In the genomic region with DNA sequence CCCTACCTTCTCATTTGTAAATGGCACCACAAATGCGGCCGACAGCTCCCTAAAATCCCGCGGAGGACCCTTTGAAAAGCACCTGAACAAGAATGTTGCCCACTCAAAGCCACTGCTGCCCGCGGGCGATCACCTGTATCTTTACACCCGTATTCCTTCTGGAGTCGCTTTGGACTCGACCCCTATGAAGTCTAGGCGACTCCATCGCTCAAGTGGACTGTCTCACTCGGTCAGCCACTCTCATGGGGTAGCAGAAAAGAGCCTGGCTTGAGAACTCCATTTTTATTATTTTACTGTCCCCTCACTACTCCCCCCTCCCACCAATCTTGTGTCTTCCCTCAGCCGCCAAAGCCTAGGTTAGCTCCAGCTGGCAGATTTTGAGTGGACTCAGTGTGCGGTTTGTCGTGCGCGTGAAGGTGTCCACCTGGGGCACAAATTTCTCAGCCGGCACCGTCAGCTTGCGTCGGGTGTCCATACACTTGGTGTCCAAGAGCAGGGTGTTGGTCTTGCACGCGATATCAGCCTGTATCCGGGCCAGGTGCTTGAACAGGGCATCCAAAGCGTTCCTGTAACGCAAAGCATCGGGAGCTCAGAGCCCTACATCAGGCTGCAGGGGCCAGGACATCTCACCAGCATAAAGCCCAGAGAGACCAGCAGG, we compare ENCODE assay signal across 8 mouse cellular contexts. TPM values are rescaled to one million over a fixed set of nuclear protein-coding genes. Genes with fewer than 3 reads are reported as not detected.
DNase-seq lines count a peak whose midpoint lies in the region; ATAC-seq and TF ChIP-seq lines count a peak whose summit lies in the region.

No protein-coding gene starts in this region.

- TF ChIP-seq RAD21 in CH12.LX (IDR thresholded peaks at IDR 0.05; ENCODE audit: low read depth, low read length) = no peak

- no peak for TF ChIP-seq EP300 in heart, adult 2 months (IDR thresholded peaks at IDR 0.05; ENCODE audit: insufficient read depth, low read depth, low read length)
- TF ChIP-seq EP300 in CH12.LX (IDR thresholded peaks at IDR 0.05; ENCODE audit: low read length) = no peak

- 0 out of 2 replicates have a peak overlapping the region, but pooled peaks have one; percentile 45 for H3K9ac ChIP-seq in heart, adult 2 months (ENCODE audit: low read depth, low read length)
- H3K9ac ChIP-seq in CH12.LX (ENCODE audit: insufficient read depth, low read depth) = no peak overlapping the region
- no peak overlapping the region for H3K9ac ChIP-seq in forebrain, embryonic 15.5 days (replicated peaks)
- peak overlapping the region; percentile 73 for H3K9ac ChIP-seq in liver, embryonic 15.5 days

- no peaks in the 10 kb centered on the region for H3K4me1 ChIP-seq in heart, adult 2 months (ENCODE audit: control insufficient read depth, insufficient read depth, low read length)
- peaks cover 4 to 17% of the 10 kb centered on the region in 2 experiments; a peak in 3 of 4 replicates for H3K4me1 ChIP-seq in CH12.LX (ENCODE audit: control insufficient read depth in 1 of 2, insufficient read depth in 2 of 2)
- H3K4me1 ChIP-seq in forebrain, embryonic 15.5 days = peaks cover 33% of the 10 kb centered on the region
- peaks cover 28% of the 10 kb centered on the region for H3K4me1 ChIP-seq in liver, embryonic 15.5 days (replicated peaks)

- TF ChIP-seq POLR2A in heart, adult 2 months (IDR thresholded peaks at IDR 0.05; ENCODE audit: insufficient read depth, low read depth, low read length) = no peak
- no peak for TF ChIP-seq POLR2A in CH12.LX (IDR thresholded peaks at IDR 0.05; ENCODE audit: low read depth, low read length)

- peak overlapping the region; percentile 81 for H3K27ac ChIP-seq in heart, adult 2 months
- no peak overlapping the region for H3K27ac ChIP-seq in CH12.LX (ENCODE audit: insufficient read depth, low read depth)
- H3K27ac ChIP-seq in forebrain, embryonic 15.5 days (replicated peaks) = peak overlapping the region; percentile 81; the same call in 1 of the 2 replicates
- H3K27ac ChIP-seq in liver, embryonic 15.5 days (replicated peaks) = 0 out of 2 replicates have a peak overlapping the region, but pooled peaks have one; percentile 48

- no peaks in the 10 kb centered on the region for H3K27me3 ChIP-seq in heart, adult 2 months (ENCODE audit: control insufficient read depth, insufficient read depth, low read length)
- H3K27me3 ChIP-seq in CH12.LX (replicated peaks) = no peaks in the 10 kb centered on the region
- no peaks in the 10 kb centered on the region for H3K27me3 ChIP-seq in forebrain, embryonic 15.5 days
- peaks cover 18% of the 10 kb centered on the region for H3K27me3 ChIP-seq in liver, embryonic 15.5 days

- dilution Hi-C loops in CH12.LX (cut with MboI; ENCODE audit: extremely low pct_ligation_motif_present, extremely low pct_unique_long_range_greater_than_20kb, low sequenced_read_pairs) = no loop called here

- DNase-seq in heart, adult 2 months = no peak
- DNase-seq in heart, postnatal 10 days = no peak
- no peak for DNase-seq in CH12.LX (ENCODE audit: extremely low read depth)
- DNase-seq in adrenal gland, postnatal 14 days = no peak
- no peak for DNase-seq in right cerebral cortex, adult 18-20 months
- no peak for DNase-seq in frontal cortex, postnatal 14 days (ENCODE audit: low spot score in 2 of 2)

- WGBS in heart, adult 2 months = 58% methylated on average over 28 of the region's 28 CpGs
- 55% methylated on average over 28 of the region's 28 CpGs for WGBS in forebrain, embryonic 15.5 days
- WGBS in liver, embryonic 15.5 days (ENCODE audit: insufficient replicate concordance) = 54% methylated on average over 28 of the region's 28 CpGs

- H3K79me2 ChIP-seq in heart, adult 2 months (replicated peaks; ENCODE audit: control insufficient read depth, insufficient read depth, low read length) = no peaks in the 10 kb centered on the region; the same call in 1 of the 2 replicates
- H3K79me2 ChIP-seq in CH12.LX (replicated peaks; ENCODE audit: control insufficient read depth, extremely low read depth, insufficient read depth, poor library complexity, severe bottlenecking) = peaks cover 14% of the 10 kb centered on the region

- peak overlapping the region; percentile 91 for H3K4me3 ChIP-seq in heart, adult 2 months
- peak overlapping the region in 1 of 3 experiments; percentile 94 for H3K4me3 ChIP-seq in CH12.LX (replicated peaks in 1 of 3; ENCODE audit: low read depth in 2 of 3, low read length in 2 of 3, poor library complexity in 1 of 3)
- H3K4me3 ChIP-seq in forebrain, embryonic 15.5 days = peak overlapping the region; percentile 81
- H3K4me3 ChIP-seq in liver, embryonic 15.5 days (replicated peaks) = peak overlapping the region; percentile 86

- intact Hi-C loops in heart, adult 2 months (cut with DNase I) = loop anchor here (5.0 kb wide), 1 partner anchor 105 kb away; the partner anchor contains the start of gene Ago3
- intact Hi-C loops in heart, postnatal 10 days (cut with DNase I) = loop anchor here (5.0 kb wide), 1 partner anchor 105 kb away; the partner anchor contains the start of gene Ago3

- H3K36me3 ChIP-seq in heart, adult 2 months (ENCODE audit: control insufficient read depth, insufficient read depth, low read length) = no peaks in the 10 kb centered on the region
- H3K36me3 ChIP-seq in CH12.LX (replicated peaks in 1 of 2; ENCODE audit: control insufficient read depth in 1 of 2, insufficient read depth in 1 of 2, low read length in 1 of 2) = peaks cover 15 to 36% of the 10 kb centered on the region in 2 experiments
- peaks cover 12% of the 10 kb centered on the region for H3K36me3 ChIP-seq in forebrain, embryonic 15.5 days
- peaks cover 14% of the 10 kb centered on the region for H3K36me3 ChIP-seq in liver, embryonic 15.5 days (replicated peaks)

- no peaks in the 10 kb centered on the region for H3K9me3 ChIP-seq in CH12.LX (replicated peaks; ENCODE audit: low read length)
- no peaks in the 10 kb centered on the region for H3K9me3 ChIP-seq in forebrain, embryonic 15.5 days
- no peaks in the 10 kb centered on the region for H3K9me3 ChIP-seq in liver, embryonic 15.5 days (replicated peaks)

- in situ Hi-C loops in CH12.LX (cut with MboI; ENCODE audit: low pct_ligation_motif_present, low pct_unique_long_range_greater_than_20kb, low sequenced_read_pairs) = no loop called here

- ATAC-seq in forebrain, embryonic 15.5 days (replicated peaks) = peak; percentile 12
- no peak for ATAC-seq in liver, embryonic 15.5 days (ENCODE audit: insufficient read depth)

- H3K4me2 ChIP-seq in CH12.LX (ENCODE audit: insufficient read depth, low read depth, poor library complexity, severe bottlenecking) = peak overlapping the region; percentile 17; the same call in 1 of the 2 replicates
- H3K4me2 ChIP-seq in forebrain, embryonic 15.5 days (replicated peaks) = peak overlapping the region; percentile 43
- H3K4me2 ChIP-seq in liver, embryonic 15.5 days = peak overlapping the region; percentile 86

- no peak; the same call in 1 of the 2 replicates for TF ChIP-seq CTCF in heart, adult 2 months (IDR thresholded peaks at IDR 0.05)
- TF ChIP-seq CTCF in CH12.LX (conservative IDR thresholded peaks at IDR 0.05 in 1 of 2, IDR thresholded peaks at IDR 0.05 in 1 of 2; ENCODE audit: low read depth in 2 of 2, low read length in 2 of 2) = no peak

TF ChIP-seq in CH12.LX, 34 proteins besides CTCF, POLR2A, EP300 and RAD21 (continues in another document):
- TF ChIP-seq MAX (IDR thresholded peaks at IDR 0.05; ENCODE audit: low read length) = no peak
- TF ChIP-seq NRF1 (IDR thresholded peaks at IDR 0.05; ENCODE audit: low read depth, low read length) = no peak
- no peak for TF ChIP-seq KAT2A (IDR thresholded peaks at IDR 0.05; ENCODE audit: insufficient replicate concordance, low read length)
- no peak for TF ChIP-seq ZC3H11A (IDR thresholded peaks at IDR 0.05; ENCODE audit: low read depth, low read length)
- no peak for TF ChIP-seq ELF1 (IDR thresholded peaks at IDR 0.05; ENCODE audit: low read depth, low read length)

RNA-seq across cellular contexts. Expression of gene Adprhl2, which starts 0.5 kb away (rescaled TPM):
- total RNA-seq in heart, adult 2 months (2021) = 10 to 100 TPM; 12.9 to 13.0 TPM
- polyA plus RNA-seq in heart, adult 2 months (2012; rRNA removed) = 14.7 and 16.0 TPM in 2 replicates
- 10 to 100 TPM; 17.0 to 18.9 TPM for total RNA-seq in heart, postnatal 10 days (2021)
- total RNA-seq in CH12.LX (2012; rRNA removed) = 68.5 and 74.0 TPM in 2 replicates
- 57.3 and 59.7 TPM in 2 replicates for total RNA-seq in CH12.LX (2014; rRNA removed)
- polyA plus RNA-seq in CH12.LX (2012; ENCODE audit: insufficient read length, low read depth) = 52.0 and 62.4 TPM in 2 replicates
- 81.9 and 85.3 TPM in 2 replicates for polyA plus RNA-seq in forebrain, embryonic 15.5 days (2015; fragmentation: Nextera tagmentation; extraction: Ambion mirVana)
- polyA plus RNA-seq in liver, embryonic 15.5 days (2015; fragmentation: Nextera tagmentation; extraction: Ambion mirVana) = 26.0 and 29.4 TPM in 2 replicates
- 27.3 and 34.9 TPM in 2 replicates for total RNA-seq in adrenal gland, postnatal 14 days (2021)

RNA-seq across cellular contexts. Expression of gene Tekt2, which starts 3.5 kb away (rescaled TPM):
- under 1 TPM; 0.37 to 0.39 TPM for total RNA-seq in heart, adult 2 months (2021)
- 1.5 and 1.9 TPM in 2 replicates for polyA plus RNA-seq in heart, adult 2 months (2012; rRNA removed)
- total RNA-seq in heart, postnatal 10 days (2021) = under 1 TPM; 0.69 to 0.74 TPM
- total RNA-seq in CH12.LX (2012; rRNA removed) (0.08 and 0.13 TPM in 2 replicates), CH12.LX (2014; rRNA removed) (not detected in 2 replicates)
- 0.24 and 0.64 TPM in 2 replicates for polyA plus RNA-seq in CH12.LX (2012; ENCODE audit: insufficient read length, low read depth)
- polyA plus RNA-seq in forebrain, embryonic 15.5 days (2015; fragmentation: Nextera tagmentation; extraction: Ambion mirVana) = 12.7 and 16.0 TPM in 2 replicates
- polyA plus RNA-seq in liver, embryonic 15.5 days (2015; fragmentation: Nextera tagmentation; extraction: Ambion mirVana) = 0.17 and 0.50 TPM in 2 replicates
- total RNA-seq in adrenal gland, postnatal 14 days (2021) = 2.4 and 3.3 TPM in 2 replicates

RNA-seq across cellular contexts. Expression of gene Col8a2, which starts 35.4 kb away (rescaled TPM):
- under 1 TPM; 0.57 to 0.66 TPM for total RNA-seq in heart, adult 2 months (2021)
- 0.45 and 0.91 TPM in 2 replicates for polyA plus RNA-seq in heart, adult 2 months (2012; rRNA removed)
- 1 to 10 TPM; 1.8 to 2.1 TPM for total RNA-seq in heart, postnatal 10 days (2021)
- not detected in 2 replicates for total RNA-seq in CH12.LX (2012; rRNA removed)
- total RNA-seq in CH12.LX (2014; rRNA removed) = not detected in 2 replicates
- polyA plus RNA-seq in CH12.LX (2012; ENCODE audit: insufficient read length, low read depth) = not detected in 2 replicates
- 2.0 and 3.0 TPM in 2 replicates for polyA plus RNA-seq in forebrain, embryonic 15.5 days (2015; fragmentation: Nextera tagmentation; extraction: Ambion mirVana)
- 1.1 TPM in 2 replicates for polyA plus RNA-seq in liver, embryonic 15.5 days (2015; fragmentation: Nextera tagmentation; extraction: Ambion mirVana)
- total RNA-seq in adrenal gland, postnatal 14 days (2021) = 2.9 and 3.1 TPM in 2 replicates

RNA-seq across cellular contexts. Expression of gene Trappc3, which starts 59.9 kb away (rescaled TPM):
- 10 to 100 TPM; 46.3 to 49.5 TPM for total RNA-seq in heart, adult 2 months (2021)
- 41.0 and 65.9 TPM in 2 replicates for polyA plus RNA-seq in heart, adult 2 months (2012; rRNA removed)
- total RNA-seq in heart, postnatal 10 days (2021) = 10 to 100 TPM; 50.8 to 54.0 TPM
- total RNA-seq in CH12.LX (2012; rRNA removed) (72.7 and 81.1 TPM in 2 replicates), CH12.LX (2014; rRNA removed) (94.8 and 100 TPM in 2 replicates)
- 73.0 and 74.1 TPM in 2 replicates for polyA plus RNA-seq in CH12.LX (2012; ENCODE audit: insufficient read length, low read depth)
- polyA plus RNA-seq in forebrain, embryonic 15.5 days (2015; fragmentation: Nextera tagmentation; extraction: Ambion mirVana) = 175 and 182 TPM in 2 replicates
- polyA plus RNA-seq in liver, embryonic 15.5 days (2015; fragmentation: Nextera tagmentation; extraction: Ambion mirVana) = 32.1 and 32.6 TPM in 2 replicates
- 70.8 and 75.6 TPM in 2 replicates for total RNA-seq in adrenal gland, postnatal 14 days (2021)

Comparison
In these comparisons a context has a peak if more than half of its experiments do, and no peak if none do; other contexts are left out.
1. H3K9ac ChIP-seq: peak in heart, adult 2 months (single experiment) and liver, embryonic 15.5 days (single experiment); none in CH12.LX (single experiment) and forebrain, embryonic 15.5 days (single experiment).
2. H3K4me2 ChIP-seq: peak in every context shown above with its lines; median percentile 86 in liver, embryonic 15.5 days; 43 in forebrain, embryonic 15.5 days; 17 in CH12.LX.